Mouse (Mus musculus): Measurements from ENCODE around the gene Efnb2.

Efnb2 gene

GRCm38 (mm10) chr8:8569280-8569679, 91.8 kb downstream of the Efnb2 start:
- DNase-seq (ENCODE audit: low spot score): no peak

- DNase-seq (ENCODE audit: low spot score): no peak
Observed at GRCm38 (mm10) chr8:8568215-8568773, 92.7 kb downstream of the Efnb2 start.

All from MN1 (cell line).